Mouse (Mus musculus): Measurements from ENCODE around the gene Il15ra.

- no peak for TF ChIP-seq CTCF (IDR thresholded peaks at IDR 0.05; ENCODE audit: low read depth, low read length)
- TF ChIP-seq POLR2AphosphoS5 (IDR thresholded peaks at IDR 0.05; ENCODE audit: insufficient replicate concordance, low read depth, low read length): no peak
- TF ChIP-seq GATA1 (IDR thresholded peaks at IDR 0.05; ENCODE audit: borderline replicate concordance, low read length): no peak
- no peak for TF ChIP-seq TAL1 (conservative IDR thresholded peaks at IDR 0.05; ENCODE audit: low read depth, low read length)
- TF ChIP-seq GATA2 (IDR thresholded peaks at IDR 0.05; ENCODE audit: borderline replicate concordance, low read depth, low read length): no peak
Measured at GRCm38 (mm10) chr2:11665326-11665725, 39.8 kb upstream of the Il15ra start.

Data from G1E (cell line).